Mouse (Mus musculus) neural tube, embryonic 15.5 days (tissue): ENCODE results near the gene Pgm2l1. TPM values are rescaled to one million over a fixed set of nuclear protein-coding genes. Genes with fewer than 3 reads are reported as not detected.

Source experiments
- ATAC-seq: fragments of 200-750 bp; cut with Nextera tagmentation; 2 replicates; pipeline ENCODE4 v1.8.0; 2017; ENCODE audit warnings: mild to moderate bottlenecking, moderate TSS enrichment, moderate library complexity; ENCODE audit not compliant: low FRiP score
- H3K27ac ChIP-seq: fragments of 300-500 bp; sonication (generic); replicated peaks from 2 replicates; pipeline ENCODE4 v1.5.1; 2015; ENCODE audit warnings: mild to moderate bottlenecking, inconsistent platforms
- H3K27me3 ChIP-seq: fragments of 300-500 bp; sonication (generic); replicated peaks from 2 replicates; pipeline ENCODE4 v1.6.1; 2015; ENCODE audit warnings: inconsistent platforms
- H3K36me3 ChIP-seq: fragments of 300-500 bp; sonication (generic); 2 replicates; pipeline ENCODE4 v1.6.1; 2015; ENCODE audit warnings: inconsistent platforms
- H3K4me1 ChIP-seq: fragments of 300-500 bp; sonication (generic); 2 replicates; pipeline ENCODE4 v1.6.1; 2015; ENCODE audit warnings: inconsistent platforms
- H3K4me2 ChIP-seq: fragments of 300-500 bp; sonication (generic); 2 replicates; pipeline ENCODE4 v1.6.1; 2015; ENCODE audit warnings: inconsistent platforms, mild to moderate bottlenecking, moderate library complexity
- H3K4me3 ChIP-seq: fragments of 300-500 bp; sonication (generic); replicated peaks from 2 replicates; pipeline ENCODE4 v1.5.1; 2015; ENCODE audit warnings: mild to moderate bottlenecking, inconsistent platforms
- H3K9ac ChIP-seq: fragments of 300-500 bp; sonication (generic); replicated peaks from 2 replicates; pipeline ENCODE4 v1.6.1; 2015; ENCODE audit warnings: mild to moderate bottlenecking, inconsistent platforms
- H3K9me3 ChIP-seq: fragments of 300-500 bp; sonication (generic); replicated peaks from 2 replicates; pipeline ENCODE4 v1.6.1; 2016; ENCODE audit warnings: inconsistent platforms
- WGBS: fragments of 180-500 bp; shearing (Covaris S2); methylation state at CpG from one replicate; pipeline ENCODE4 v1.1.7; 2015; ENCODE audit warnings: mixed read lengths; 5-methylcytosine and 5-hydroxymethylcytosine counted together
- polyA plus RNA-seq: library from polyadenylated mRNA; unstranded; fragments of >200 nt; fragmentation: Nextera tagmentation; extraction: Ambion mirVana; gene quantifications from 2 replicates; pipeline ENCODE4 v1.2.1, GENCODE M21; 2015

Pgm2l1 gene
- polyA plus RNA-seq, 1 experiment from 2014 or later = 26.1 TPM

DNA sequence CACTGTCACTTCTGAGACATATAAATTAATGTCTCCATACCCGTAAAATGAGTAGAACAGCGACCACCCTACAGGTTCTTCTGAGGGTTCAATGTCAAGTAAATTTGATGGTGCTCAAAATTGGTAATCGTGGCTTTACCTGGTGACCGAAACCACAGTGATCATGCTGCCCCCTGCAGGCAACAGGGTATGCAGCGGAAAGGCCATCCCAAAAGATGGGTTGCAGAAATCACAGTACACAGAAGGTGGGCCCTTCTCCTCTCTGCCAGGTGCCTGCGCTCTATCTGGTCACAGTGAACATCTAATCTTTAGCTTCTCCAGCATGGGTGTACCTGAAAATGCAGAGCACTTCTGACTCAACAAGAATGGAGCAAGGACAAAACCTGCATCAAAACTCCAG lies 98.3 kb downstream of the Pgm2l1 start:
- Histone ChIP-seq H3K27ac (no peak overlapping the region), H3K4me1 (no peaks in the 10 kb centered on the region), H3K4me3 (no peak overlapping the region), H3K9ac (no peak overlapping the region), H3K36me3 (peaks cover 25% of the 10 kb centered on the region), H3K9me3 (no peaks in the 10 kb centered on the region), H3K27me3 (no peaks in the 10 kb centered on the region), H3K4me2 (no peak overlapping the region)
- ATAC-seq = peak; percentile 53; the same call in 1 of the 2 replicates
- WGBS = 70% methylated on average over 6 of the region's 6 CpGs

DNA sequence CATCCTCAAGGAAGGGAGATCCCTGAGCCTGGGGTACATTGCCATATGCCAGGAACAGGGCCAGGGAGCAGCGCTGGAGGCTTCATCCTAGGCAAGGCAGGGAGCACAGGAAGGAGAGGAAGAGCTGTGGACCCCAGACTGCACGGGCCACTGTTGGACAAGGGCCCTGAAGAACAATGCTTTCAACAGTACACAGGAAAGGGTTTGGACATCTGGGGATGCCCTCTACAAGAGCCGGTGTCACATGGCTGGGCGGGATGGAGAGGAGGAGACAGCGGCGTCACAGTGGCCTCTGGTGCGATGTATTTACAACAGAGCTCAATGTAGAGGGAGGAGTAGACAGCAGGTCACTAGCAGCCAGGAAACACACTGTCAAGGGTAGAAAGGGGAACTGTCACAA lies 100.3 kb downstream of the Pgm2l1 start:
- H3K27ac ChIP-seq = no peak overlapping the region
- H3K27me3 ChIP-seq = no peaks in the 10 kb centered on the region
- ATAC-seq = no peak
- H3K4me2 ChIP-seq = no peak overlapping the region
- H3K36me3 ChIP-seq = peaks cover 45% of the 10 kb centered on the region
- no peaks in the 10 kb centered on the region for H3K4me1 ChIP-seq
- H3K9me3 ChIP-seq = no peaks in the 10 kb centered on the region
- WGBS = 78% methylated on average over 7 of the region's 7 CpGs
- no peak overlapping the region for H3K9ac ChIP-seq
- H3K4me3 ChIP-seq = no peak overlapping the region

Other genes with a start within 250 kb of the Pgm2l1 start
- 4.2 and 4.6 TPM in 2 replicates for gene Rnf169, start 246.9 kb upstream of the Pgm2l1 start, polyA plus RNA-seq
- gene Chrdl2, start 221.2 kb upstream of the Pgm2l1 start, polyA plus RNA-seq = 0.28 and 0.37 TPM in 2 replicates
- 40.3 and 46.8 TPM in 2 replicates for gene Pold3, start 105.8 kb upstream of the Pgm2l1 start, polyA plus RNA-seq
- gene Lipt2, start 68.1 kb upstream of the Pgm2l1 start, polyA plus RNA-seq = 16.9 and 17.0 TPM in 2 replicates
- 0.99 and 6.4 TPM in 2 replicates for gene Kcne3, start 50.9 kb upstream of the Pgm2l1 start, polyA plus RNA-seq
- 9.4 and 14.7 TPM in 2 replicates for gene P4ha3, start 58.1 kb downstream of the Pgm2l1 start, polyA plus RNA-seq
- 15.9 and 17.0 TPM in 2 replicates for gene C2cd3, start 144.8 kb downstream of the Pgm2l1 start, polyA plus RNA-seq
- gene Ppme1, start 144.9 kb downstream of the Pgm2l1 start, polyA plus RNA-seq = 142 and 165 TPM in 2 replicates
- not detected in 2 replicates for gene Ucp3, start 245.6 kb downstream of the Pgm2l1 start, polyA plus RNA-seq